Mouse (Mus musculus) G1E (cell line): ENCODE data around the gene Nsdhl.

Experiments used
- CTCF ChIP-seq: IDR thresholded peaks from 2 replicates; pipeline ENCODE4 v1.5.1; 2012; ENCODE audit warnings: low read depth, low read length, inconsistent platforms, mixed read lengths
- POLR2AphosphoS5 ChIP-seq: IDR thresholded peaks from 2 replicates; pipeline ENCODE4 v1.6.1; 2012; ENCODE audit warnings: low read depth, low read length, inconsistent platforms; ENCODE audit not compliant: insufficient replicate concordance
- TAL1 ChIP-seq: conservative IDR thresholded peaks from 2 replicates; pipeline ENCODE4 v1.6.1; 2012; ENCODE audit warnings: low read depth, low read length, inconsistent platforms, mixed read lengths

- TF ChIP-seq TAL1 (no peak), CTCF (no peak), POLR2AphosphoS5 (no peak)
These were observed 69.2 kb downstream of the Nsdhl start for GRCm38 (mm10) chrX:72987520-72987905.
